Mouse (Mus musculus) heart, embryonic 11.5 days (tissue): ENCODE measurements around the gene Myo1e. TPM values are rescaled to one million over a fixed set of nuclear protein-coding genes. Genes with fewer than 3 reads are reported as not detected.

Source experiments
- ATAC-seq: fragments of 200-750 bp; cut with Nextera tagmentation; replicated peaks from 2 replicates; pipeline ENCODE4 v1.8.0; 2017; ENCODE audit warnings: moderate library complexity; ENCODE audit not compliant: insufficient number of reproducible peaks, low FRiP score, low TSS enrichment
- H3K27ac ChIP-seq: fragments of 300-500 bp; sonication (generic); 2 replicates; pipeline ENCODE4 v1.5.1; 2014; ENCODE audit warnings: mild to moderate bottlenecking, low read depth, low read length
- H3K27me3 ChIP-seq: fragments of 300-500 bp; sonication (generic); 2 replicates; pipeline ENCODE4 v1.6.1; 2014; ENCODE audit warnings: mild to moderate bottlenecking, low read length, mixed read lengths; ENCODE audit not compliant: control insufficient read depth, insufficient read depth
- H3K36me3 ChIP-seq: fragments of 300-500 bp; sonication (generic); 2 replicates; pipeline ENCODE4 v1.6.1; 2014; ENCODE audit warnings: mild to moderate bottlenecking, low read length, moderate library complexity, mixed read lengths; ENCODE audit not compliant: control insufficient read depth, insufficient read depth
- H3K4me1 ChIP-seq: fragments of 300-500 bp; sonication (generic); 2 replicates; pipeline ENCODE4 v1.6.1; 2014; ENCODE audit warnings: low read length; ENCODE audit not compliant: control insufficient read depth, insufficient read depth
- H3K4me2 ChIP-seq: fragments of 300-500 bp; sonication (generic); 2 replicates; pipeline ENCODE4 v1.6.1; 2014; ENCODE audit warnings: mild to moderate bottlenecking, moderate library complexity
- H3K4me3 ChIP-seq: fragments of 300-500 bp; sonication (generic); 2 replicates; pipeline ENCODE4 v1.5.1; 2014; ENCODE audit warnings: low read depth, low read length
- H3K9ac ChIP-seq: fragments of 300-500 bp; sonication (generic); 2 replicates; pipeline ENCODE4 v1.6.1; 2014; ENCODE audit warnings: mild to moderate bottlenecking, low read depth, low read length, moderate library complexity
- H3K9me3 ChIP-seq: fragments of 300-500 bp; sonication (generic); replicated peaks from 2 replicates; pipeline ENCODE4 v1.6.1; 2016; ENCODE audit warnings: low read length; ENCODE audit not compliant: control insufficient read depth
- WGBS: fragments of 180-500 bp; shearing (Covaris S2); extraction: QIAGEN DNeasy Blood & Tissue Kit; methylation state at CpG from one replicate; pipeline ENCODE4 v1.1.7; 2014; ENCODE audit not compliant: insufficient replicate concordance; 5-methylcytosine and 5-hydroxymethylcytosine counted together
- polyA plus RNA-seq: library from polyadenylated mRNA; unstranded; fragments of >200 nt; fragmentation: Nextera tagmentation; extraction: Ambion mirVana; gene quantifications from 2 replicates; pipeline ENCODE4 v1.2.1, GENCODE M21; 2014

Gene Myo1e
- polyA plus RNA-seq, 1 experiment from 2014 or later = 11.2 TPM

- ATAC-seq = no peak
- H3K9ac ChIP-seq = no peak overlapping the region
- no peaks in the 10 kb centered on the region for H3K36me3 ChIP-seq
- no peaks in the 10 kb centered on the region for H3K27me3 ChIP-seq
- H3K4me2 ChIP-seq = no peak overlapping the region
- no peak overlapping the region for H3K4me3 ChIP-seq
- WGBS = 75% methylated on average over 11 of the region's 11 CpGs
- no peaks in the 10 kb centered on the region for H3K4me1 ChIP-seq
- no peaks in the 10 kb centered on the region for H3K9me3 ChIP-seq
- no peak overlapping the region for H3K27ac ChIP-seq
Measured at GRCm38 (mm10) chr9:70194622-70195021, 12.5 kb upstream of the Myo1e start.

- Histone ChIP-seq H3K27me3 (no peaks in the 10 kb centered on the region), H3K9me3 (no peaks in the 10 kb centered on the region), H3K4me1 (no peaks in the 10 kb centered on the region), H3K36me3 (no peaks in the 10 kb centered on the region), H3K4me3 (no peak overlapping the region), H3K4me2 (no peak overlapping the region), H3K9ac (no peak overlapping the region), H3K27ac (no peak overlapping the region)
- WGBS = 63% methylated on average over 15 of the region's 15 CpGs
- ATAC-seq = no peak
Measured at GRCm38 (mm10) chr9:70196956-70197659, 10.0 kb upstream of the Myo1e start.

- 57% methylated on average over 8 of the region's 8 CpGs for WGBS
- ATAC-seq = no peak
Measured at GRCm38 (mm10) chr9:70197992-70198391, 9.2 kb upstream of the Myo1e start.

GRCm38 (mm10) chr9:70202753-70203152 is 4.4 kb upstream of the Myo1e start:
- Histone ChIP-seq H3K4me1 (no peaks in the 10 kb centered on the region), H3K27me3 (no peaks in the 10 kb centered on the region), H3K27ac (no peak overlapping the region), H3K4me3 (no peak overlapping the region), H3K36me3 (no peaks in the 10 kb centered on the region), H3K9ac (no peak overlapping the region), H3K9me3 (no peaks in the 10 kb centered on the region), H3K4me2 (no peak overlapping the region)
- ATAC-seq = no peak
- WGBS = 59% methylated on average over 5 of the region's 5 CpGs

More at GRCm38 (mm10) chr9:70197992-70198391, 9.2 kb upstream of the Myo1e start:
- Histone ChIP-seq H3K27ac (no peak overlapping the region), H3K9ac (no peak overlapping the region), H3K4me2 (no peak overlapping the region), H3K36me3 (no peaks in the 10 kb centered on the region), H3K4me3 (no peak overlapping the region), H3K27me3 (no peaks in the 10 kb centered on the region), H3K4me1 (no peaks in the 10 kb centered on the region), H3K9me3 (no peaks in the 10 kb centered on the region)

- ATAC-seq = no peak
- Histone ChIP-seq H3K27me3 (no peaks in the 10 kb centered on the region), H3K27ac (no peak overlapping the region), H3K4me1 (no peaks in the 10 kb centered on the region), H3K4me3 (no peak overlapping the region), H3K4me2 (no peak overlapping the region), H3K36me3 (no peaks in the 10 kb centered on the region), H3K9ac (no peak overlapping the region), H3K9me3 (no peaks in the 10 kb centered on the region)
- 68% methylated on average over 15 of the region's 15 CpGs for WGBS
Measured at GRCm38 (mm10) chr9:70203267-70204076, 3.7 kb upstream of the Myo1e start.

GRCm38 (mm10) chr9:70207981-70208521 is 901 bp downstream of the Myo1e start:
- Histone ChIP-seq H3K4me2 (peak overlapping the region; percentile 89), H3K36me3 (no peaks in the 10 kb centered on the region), H3K27ac (peak overlapping the region; percentile 88), H3K9me3 (no peaks in the 10 kb centered on the region), H3K9ac (peak overlapping the region; percentile 78), H3K4me1 (peaks cover 5% of the 10 kb centered on the region; the same call in 1 of the 2 replicates), H3K27me3 (no peaks in the 10 kb centered on the region), H3K4me3 (peak overlapping the region; percentile 64)
- ATAC-seq = no peak
- WGBS = under 1% methylated on average over 26 of the region's 26 CpGs

GRCm38 (mm10) chr9:70208751-70209150 is 1.6 kb downstream of the Myo1e start:
- WGBS = 22% methylated on average over 12 of the region's 12 CpGs
- ATAC-seq = no peak

GRCm38 (mm10) chr9:70209296-70210049 is 2.3 kb downstream of the Myo1e start:
- peak overlapping the region; percentile 89 for H3K4me2 ChIP-seq
- H3K27me3 ChIP-seq = no peaks in the 10 kb centered on the region
- no peak overlapping the region for H3K9ac ChIP-seq
- H3K36me3 ChIP-seq = no peaks in the 10 kb centered on the region
- ATAC-seq = no peak
- no peak overlapping the region for H3K4me3 ChIP-seq
- peaks cover 5% of the 10 kb centered on the region; the same call in 1 of the 2 replicates for H3K4me1 ChIP-seq
- no peak overlapping the region for H3K27ac ChIP-seq
- WGBS = 71% methylated on average over 8 of the region's 8 CpGs
- no peaks in the 10 kb centered on the region for H3K9me3 ChIP-seq

More at GRCm38 (mm10) chr9:70208751-70209150, 1.6 kb downstream of the Myo1e start:
- Histone ChIP-seq H3K9ac (peak overlapping the region; percentile 78), H3K9me3 (no peaks in the 10 kb centered on the region), H3K4me3 (peak overlapping the region; percentile 64), H3K4me1 (peaks cover 5% of the 10 kb centered on the region; the same call in 1 of the 2 replicates), H3K27ac (no peak overlapping the region), H3K4me2 (peak overlapping the region; percentile 89), H3K27me3 (no peaks in the 10 kb centered on the region), H3K36me3 (no peaks in the 10 kb centered on the region)
